27 mouse cellular contexts compared by ENCODE assay signal in the genomic region with DNA sequence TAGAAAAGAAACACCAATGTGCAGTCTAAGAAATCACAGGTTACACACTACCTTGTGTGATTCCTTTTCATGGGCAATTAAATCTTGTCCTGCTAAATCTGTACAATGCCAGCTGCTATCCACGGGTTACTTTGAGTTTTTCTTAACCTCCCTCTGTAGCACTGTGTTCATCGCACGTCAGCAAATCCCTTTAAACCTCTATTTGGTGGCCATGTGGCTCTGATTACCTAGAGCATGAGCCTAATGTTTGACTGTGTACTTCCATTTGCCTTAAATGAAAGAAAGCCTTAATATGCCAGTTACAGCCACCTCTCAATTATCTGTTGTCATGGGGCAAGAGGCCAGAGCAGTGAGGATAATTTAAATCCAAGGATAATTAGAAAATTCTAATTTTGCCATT.
A peak's percentile ranks its signal among the peaks of the same experiment; 100 is the strongest.
DNase-seq lines count a peak whose midpoint lies in the region; ATAC-seq lines count a peak whose summit lies in the region.
"Had no signal": no experiment of that assay in that cellular context is flagged by ENCODE, and none has a peak within 500 bp of the region (broad histone marks: within the 10 kb centered on the region; RNA-seq: fewer than 3 reads in every experiment).

No protein-coding gene starts in this region.

- no peak overlapping the region for H3K4me3 ChIP-seq in embryonic facial prominence, embryonic 11.5 days (ENCODE audit: low read depth, low read length)
- no peak overlapping the region for H3K4me3 ChIP-seq in embryonic facial prominence, embryonic 10.5 days
- H3K4me3 ChIP-seq in limb, embryonic 10.5 days, result no peak overlapping the region
- H3K4me3 ChIP-seq in intestine, embryonic 16.5 days (ENCODE audit: low read length), result no peak overlapping the region
- H3K4me3 ChIP-seq: embryonic facial prominence, embryonic 12.5 days; erythroblast, embryonic 14.5 days; forebrain, embryonic 12.5 days; forebrain, embryonic 15.5 days; gastrocnemius, adult 2 months; hindbrain, embryonic 10.5 days; hindbrain, embryonic 13.5 days had no signal

- intact Hi-C loops in left cerebral cortex, postnatal 4 days (cut with DNase I), result no loop called here

- H3K9ac ChIP-seq in embryonic facial prominence, embryonic 11.5 days (replicated peaks; ENCODE audit: low read length), result no peak overlapping the region
- no peak overlapping the region for H3K9ac ChIP-seq in intestine, embryonic 16.5 days (ENCODE audit: low read depth, low read length)
- H3K9ac ChIP-seq: embryonic facial prominence, embryonic 12.5 days; forebrain, embryonic 12.5 days; forebrain, embryonic 15.5 days; hindbrain, embryonic 13.5 days had no signal

- no peaks in the 10 kb centered on the region for H3K36me3 ChIP-seq in embryonic facial prominence, embryonic 11.5 days (replicated peaks; ENCODE audit: control insufficient read depth, insufficient read depth, low read depth, low read length)
- H3K36me3 ChIP-seq in embryonic facial prominence, embryonic 10.5 days (replicated peaks), result no peaks in the 10 kb centered on the region
- no peaks in the 10 kb centered on the region for H3K36me3 ChIP-seq in limb, embryonic 10.5 days
- H3K36me3 ChIP-seq in intestine, embryonic 16.5 days (ENCODE audit: control insufficient read depth, insufficient read depth, low read length), result no peaks in the 10 kb centered on the region
- H3K36me3 ChIP-seq: embryonic facial prominence, embryonic 12.5 days; forebrain, embryonic 12.5 days; forebrain, embryonic 15.5 days; hindbrain, embryonic 10.5 days; hindbrain, embryonic 13.5 days had no signal

- H3K27me3 ChIP-seq in embryonic facial prominence, embryonic 11.5 days (ENCODE audit: control insufficient read depth, insufficient read depth, low read length), result no peaks in the 10 kb centered on the region
- H3K27me3 ChIP-seq in embryonic facial prominence, embryonic 10.5 days (replicated peaks; ENCODE audit: low read depth, poor library complexity, severe bottlenecking), result no peaks in the 10 kb centered on the region
- no peaks in the 10 kb centered on the region for H3K27me3 ChIP-seq in limb, embryonic 10.5 days (ENCODE audit: low read depth, poor library complexity, severe bottlenecking)
- H3K27me3 ChIP-seq in intestine, embryonic 16.5 days (replicated peaks; ENCODE audit: control insufficient read depth, insufficient read depth, low read length), result no peaks in the 10 kb centered on the region
- H3K27me3 ChIP-seq: embryonic facial prominence, embryonic 12.5 days; forebrain, embryonic 12.5 days; forebrain, embryonic 15.5 days; hindbrain, embryonic 13.5 days had no signal

- H3K27ac ChIP-seq in embryonic facial prominence, embryonic 11.5 days (replicated peaks; ENCODE audit: low read depth, low read length), result no peak overlapping the region
- no peak overlapping the region for H3K27ac ChIP-seq in embryonic facial prominence, embryonic 10.5 days (replicated peaks)
- H3K27ac ChIP-seq in limb, embryonic 10.5 days, result no peak overlapping the region
- no peak overlapping the region for H3K27ac ChIP-seq in intestine, embryonic 16.5 days (ENCODE audit: low read length)
- H3K27ac ChIP-seq: embryonic facial prominence, embryonic 12.5 days; forebrain, embryonic 12.5 days; forebrain, embryonic 15.5 days; gastrocnemius, adult 2 months; hindbrain, embryonic 10.5 days; hindbrain, embryonic 13.5 days had no signal

- no peaks in the 10 kb centered on the region for H3K4me1 ChIP-seq in embryonic facial prominence, embryonic 11.5 days (ENCODE audit: control insufficient read depth, insufficient read depth, low read length)
- H3K4me1 ChIP-seq in embryonic facial prominence, embryonic 10.5 days, result 0 out of 2 replicates have a peak, but pooled peaks cover 2% of the 10 kb centered on the region
- H3K4me1 ChIP-seq in limb, embryonic 10.5 days, result peaks cover 14% of the 10 kb centered on the region
- no peaks in the 10 kb centered on the region for H3K4me1 ChIP-seq in intestine, embryonic 16.5 days (ENCODE audit: control insufficient read depth, insufficient read depth, low read length)
- H3K4me1 ChIP-seq: embryonic facial prominence, embryonic 12.5 days; forebrain, embryonic 12.5 days; forebrain, embryonic 15.5 days; hindbrain, embryonic 10.5 days; hindbrain, embryonic 13.5 days had no signal

- no peak overlapping the region for H3K4me2 ChIP-seq in embryonic facial prominence, embryonic 11.5 days (ENCODE audit: low read depth, low read length)
- H3K4me2 ChIP-seq in intestine, embryonic 16.5 days (ENCODE audit: low read depth, low read length), result no peak overlapping the region
- H3K4me2 ChIP-seq: embryonic facial prominence, embryonic 12.5 days; forebrain, embryonic 12.5 days; forebrain, embryonic 15.5 days; heart, embryonic 11.5 days; hindbrain, embryonic 13.5 days had no signal

- WGBS in embryonic facial prominence, embryonic 11.5 days, result 30% methylated on average over 3 of the region's 3 CpGs
- 45% methylated on average over 3 of the region's 3 CpGs for WGBS in embryonic facial prominence, embryonic 10.5 days
- WGBS in limb, embryonic 10.5 days, result 16% methylated on average over 3 of the region's 3 CpGs
- WGBS in intestine, embryonic 16.5 days, result 80% methylated on average over 3 of the region's 3 CpGs

- no peaks in the 10 kb centered on the region for H3K9me3 ChIP-seq in embryonic facial prominence, embryonic 11.5 days (replicated peaks; ENCODE audit: control insufficient read depth, low read length)
- no peaks in the 10 kb centered on the region for H3K9me3 ChIP-seq in embryonic facial prominence, embryonic 10.5 days
- no peaks in the 10 kb centered on the region for H3K9me3 ChIP-seq in limb, embryonic 10.5 days (replicated peaks)
- H3K9me3 ChIP-seq in intestine, embryonic 16.5 days (ENCODE audit: control insufficient read depth, low read length), result no peaks in the 10 kb centered on the region
- H3K9me3 ChIP-seq: embryonic facial prominence, embryonic 12.5 days; forebrain, embryonic 12.5 days; forebrain, embryonic 15.5 days; hindbrain, embryonic 10.5 days; hindbrain, embryonic 13.5 days had no signal

- ATAC-seq in embryonic facial prominence, embryonic 11.5 days (replicated peaks; ENCODE audit: insufficient number of reproducible peaks, low FRiP score, low TSS enrichment, low read depth), result no peak
- ATAC-seq in intestine, embryonic 16.5 days, result no peak
- ATAC-seq: CD4-positive, CD25-positive, alpha-beta regulatory T cell, adult 4 months; forebrain, embryonic 15.5 days; hindbrain, embryonic 16.5 days; inflammation-experienced regulatory T-cells, adult 6 months; intestine, postnatal 0 days had no signal

- peak; percentile 62 for DNase-seq in embryonic facial prominence, embryonic 11.5 days (ENCODE audit: low spot score)
- no peak for DNase-seq in embryonic facial prominence, embryonic 10.5 days (ENCODE audit: low spot score)
- DNase-seq in forelimb bud, embryonic 11.5 days (ENCODE audit: low read depth, low spot score), result peak; percentile 51
- peak; percentile 34 for DNase-seq in limb, embryonic 10.5 days (ENCODE audit: low spot score)
- DNase-seq in left cerebral cortex, postnatal 4 days, result no peak
- DNase-seq: adrenal gland, adult 2 months; adrenal gland, postnatal 14 days; cerebellum, adult 11 months; cerebellum, adult 2 months; cerebellum, adult 9-11 months; cerebellum, postnatal 25 days; gastrocnemius, adult 2 months; gastrocnemius, postnatal 14 days; heart, adult 11 months; heart, postnatal 36 days had no signal

Comparison
In these comparisons a context has a peak if more than half of its experiments do, and no peak if none do; other contexts are left out.
1. DNase-seq: peak in embryonic facial prominence, embryonic 11.5 days (single experiment), forelimb bud, embryonic 11.5 days (single experiment) and limb, embryonic 10.5 days (single experiment); none in embryonic facial prominence, embryonic 10.5 days (single experiment) and left cerebral cortex, postnatal 4 days (single experiment).